Mouse (Mus musculus): Measurements from ENCODE around the gene Mrpl53. TPM values are rescaled to one million over a fixed set of nuclear protein-coding genes. Genes with fewer than 3 reads are reported as not detected.

Gene Mrpl53
- polyA plus RNA-seq, 1 experiment from 2014 or later, result 121 TPM

DNA sequence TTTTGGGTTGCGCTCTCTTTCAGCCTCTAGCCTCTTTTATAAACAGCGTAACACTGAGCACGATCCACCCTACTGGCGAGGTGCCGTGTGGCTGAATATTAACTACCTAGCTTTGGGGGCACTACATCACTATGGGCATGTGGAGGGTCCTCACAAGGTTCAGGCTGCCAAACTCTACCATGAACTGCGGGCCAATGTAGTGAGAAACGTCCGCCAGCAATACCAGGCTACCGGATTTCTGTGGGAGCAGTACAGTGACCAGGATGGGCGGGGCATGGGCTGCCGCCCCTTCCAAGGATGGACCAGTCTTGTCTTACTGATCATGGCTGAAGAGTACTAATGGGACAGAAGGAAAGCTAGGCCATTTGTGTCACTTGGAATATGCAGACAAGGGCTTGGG is 9.5 kb downstream of the Mrpl53 start:
- Histone ChIP-seq H3K9ac (replicated peaks) (no peak overlapping the region), H3K4me3 (no peak overlapping the region), H3K27ac (replicated peaks) (no peak overlapping the region), H3K4me2 (replicated peaks) (no peak overlapping the region), H3K36me3 (peaks cover 25% of the 10 kb centered on the region; the same call in 1 of the 2 replicates), H3K27me3 (no peaks in the 10 kb centered on the region), H3K4me1 (peaks cover 58% of the 10 kb centered on the region), H3K9me3 (no peaks in the 10 kb centered on the region)
- no peak for ATAC-seq (replicated peaks)
- WGBS, result 85% methylated on average over 11 of the region's 11 CpGs

DNA sequence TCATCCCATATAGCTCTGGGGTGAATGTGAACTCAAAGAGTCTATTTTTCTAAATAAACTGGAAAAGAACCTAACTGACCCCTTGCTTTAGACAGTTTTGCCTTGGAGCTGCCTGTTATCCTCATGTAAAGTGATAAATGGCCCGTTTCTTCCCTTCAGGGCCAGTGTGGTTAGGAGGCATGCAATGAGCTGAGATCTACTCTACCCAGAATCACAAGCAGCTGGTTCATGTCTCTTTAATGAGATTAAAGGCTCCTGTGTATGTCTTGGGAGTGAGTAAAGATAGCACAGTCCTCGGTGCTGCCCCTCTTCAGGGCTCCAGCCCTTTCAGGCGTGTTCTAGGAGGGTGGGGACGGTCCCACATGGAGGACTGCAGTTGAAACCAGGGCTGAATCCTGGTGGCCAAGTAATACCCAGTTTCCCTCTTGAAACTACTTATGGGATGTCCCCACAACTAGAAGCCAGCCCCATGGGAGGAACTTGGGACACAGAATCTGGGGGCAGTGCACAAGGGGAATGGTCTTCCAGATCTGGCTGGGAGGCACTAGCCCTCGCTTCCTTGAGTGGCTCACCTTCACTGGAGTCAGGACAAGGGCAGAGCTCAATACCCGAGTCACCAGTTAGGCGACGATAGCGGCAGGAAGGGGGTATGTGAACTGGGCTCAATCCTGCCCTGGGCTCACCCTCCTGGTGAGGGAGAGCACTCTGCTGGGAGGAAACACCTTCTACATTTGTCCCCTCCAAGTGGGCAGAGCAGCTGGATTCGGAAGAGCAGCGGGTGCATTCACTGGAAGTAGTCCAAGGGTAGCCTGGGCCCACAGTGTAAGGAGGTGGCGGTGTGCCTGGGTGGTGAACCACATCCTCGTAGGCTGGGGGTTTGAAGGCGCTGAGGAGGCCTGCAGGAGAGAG is 10.2 kb downstream of the Mrpl53 start:
- no peak for ATAC-seq (replicated peaks)
- H3K9ac ChIP-seq (replicated peaks), result 0 out of 2 replicates have a peak overlapping the region, but pooled peaks have one; percentile 95
- peak overlapping the region; percentile 95; the same call in 1 of the 2 replicates for H3K4me2 ChIP-seq (replicated peaks)

DNA sequence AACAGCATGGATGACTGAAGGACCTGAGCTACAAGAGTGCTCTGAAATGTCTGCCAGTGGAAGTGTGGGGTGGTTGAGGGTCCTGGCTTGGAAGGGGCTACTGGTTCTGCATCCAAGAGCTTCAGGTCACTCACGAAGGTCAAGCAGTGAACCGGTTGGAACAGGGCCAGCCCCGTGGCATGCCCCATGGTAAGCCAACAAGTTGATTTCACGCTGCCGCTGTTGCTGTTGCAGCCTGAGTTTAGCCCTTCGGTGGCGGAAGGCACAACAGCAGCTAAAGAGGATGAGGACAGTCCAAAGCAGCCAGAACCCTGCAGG is 10.9 kb downstream of the Mrpl53 start:
- WGBS, result 83% methylated on average over 7 of the region's 7 CpGs
- Histone ChIP-seq H3K36me3 (peaks cover 25% of the 10 kb centered on the region; the same call in 1 of the 2 replicates), H3K9ac (replicated peaks) (peak overlapping the region; percentile 95), H3K4me2 (replicated peaks) (peak overlapping the region; percentile 95), H3K27me3 (no peaks in the 10 kb centered on the region), H3K4me3 (peak overlapping the region; percentile 86), H3K9me3 (no peaks in the 10 kb centered on the region), H3K4me1 (peaks cover 66% of the 10 kb centered on the region), H3K27ac (replicated peaks) (peak overlapping the region; percentile 95; the same call in 1 of the 2 replicates)
- no peak for ATAC-seq (replicated peaks)

More for the DNA sequence above, 10.2 kb downstream of the Mrpl53 start:
- Histone ChIP-seq H3K27me3 (no peaks in the 10 kb centered on the region), H3K27ac (replicated peaks) (no peak overlapping the region), H3K4me1 (peaks cover 65% of the 10 kb centered on the region), H3K9me3 (no peaks in the 10 kb centered on the region), H3K36me3 (peaks cover 25% of the 10 kb centered on the region; the same call in 1 of the 2 replicates), H3K4me3 (peak overlapping the region; percentile 86; the same call in 1 of the 2 replicates)
- 83% methylated on average over 14 of the region's 14 CpGs for WGBS

DNA sequence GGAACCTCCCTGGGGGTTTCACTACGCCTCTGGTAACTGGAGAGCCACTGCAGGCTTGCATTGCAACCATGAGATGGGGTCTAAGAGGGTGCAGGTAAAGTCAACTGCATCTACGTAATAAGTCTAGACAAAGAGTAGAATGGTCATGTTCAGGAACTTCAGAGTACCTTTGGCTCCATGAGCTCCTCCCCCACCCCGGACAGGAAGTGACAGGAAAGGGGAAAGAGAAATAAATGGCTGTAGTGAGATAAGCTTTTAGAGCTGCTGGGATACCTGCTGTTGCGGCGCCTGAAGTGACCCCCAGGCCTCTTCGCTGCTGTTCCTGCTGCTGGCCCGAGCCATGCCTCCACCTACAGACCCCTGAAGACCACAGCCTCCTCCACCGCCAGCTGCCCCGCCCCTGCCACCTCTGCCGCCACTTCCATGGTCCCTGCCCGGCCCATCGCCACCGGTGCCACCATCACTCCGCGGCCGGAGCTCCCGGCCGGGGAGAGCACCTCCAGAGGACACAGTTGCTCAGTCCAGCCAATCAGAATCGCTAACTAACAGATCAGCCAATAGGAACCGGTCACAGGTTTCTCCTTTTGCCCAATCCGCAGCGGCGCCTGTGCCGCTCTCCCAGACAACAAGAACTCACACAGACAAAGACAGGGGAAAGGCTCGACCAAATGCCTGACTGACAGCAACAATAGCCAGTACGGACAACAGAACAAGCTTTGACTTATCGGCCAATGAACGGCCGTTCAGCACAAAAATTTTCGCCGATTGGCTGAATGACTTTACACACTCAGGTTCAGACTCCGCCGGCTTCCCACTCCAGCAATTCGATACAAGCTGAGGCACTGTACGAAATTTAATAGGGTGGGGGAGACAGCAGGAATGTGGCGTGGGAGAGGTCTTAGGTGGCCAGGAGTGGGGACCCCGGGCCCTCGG is 12.4 kb downstream of the Mrpl53 start, which contains the start of gene Wbp1:
Gene Wbp1 (minus strand): TSS at position 630 of the 933 bp plus-strand sequence.
- WGBS, result under 1% methylated on average over 38 of the region's 38 CpGs
- H3K27me3 ChIP-seq, result no peaks in the 10 kb centered on the region
- H3K4me1 ChIP-seq, result peaks cover 63% of the 10 kb centered on the region
- peak within 1 kb of the TSS; percentile 86 for H3K4me3 ChIP-seq
- peak within 1 kb of the TSS; percentile 95 for H3K27ac ChIP-seq (replicated peaks)
- peak within 1 kb of the TSS; percentile 95 for H3K9ac ChIP-seq (replicated peaks)
- peak within 1 kb of the TSS; percentile 95 for H3K4me2 ChIP-seq (replicated peaks)
- peak; percentile 94 for ATAC-seq (replicated peaks)
- no peaks in the 10 kb centered on the region for H3K9me3 ChIP-seq
- peaks cover 25% of the 10 kb centered on the region; the same call in 1 of the 2 replicates for H3K36me3 ChIP-seq

DNA sequence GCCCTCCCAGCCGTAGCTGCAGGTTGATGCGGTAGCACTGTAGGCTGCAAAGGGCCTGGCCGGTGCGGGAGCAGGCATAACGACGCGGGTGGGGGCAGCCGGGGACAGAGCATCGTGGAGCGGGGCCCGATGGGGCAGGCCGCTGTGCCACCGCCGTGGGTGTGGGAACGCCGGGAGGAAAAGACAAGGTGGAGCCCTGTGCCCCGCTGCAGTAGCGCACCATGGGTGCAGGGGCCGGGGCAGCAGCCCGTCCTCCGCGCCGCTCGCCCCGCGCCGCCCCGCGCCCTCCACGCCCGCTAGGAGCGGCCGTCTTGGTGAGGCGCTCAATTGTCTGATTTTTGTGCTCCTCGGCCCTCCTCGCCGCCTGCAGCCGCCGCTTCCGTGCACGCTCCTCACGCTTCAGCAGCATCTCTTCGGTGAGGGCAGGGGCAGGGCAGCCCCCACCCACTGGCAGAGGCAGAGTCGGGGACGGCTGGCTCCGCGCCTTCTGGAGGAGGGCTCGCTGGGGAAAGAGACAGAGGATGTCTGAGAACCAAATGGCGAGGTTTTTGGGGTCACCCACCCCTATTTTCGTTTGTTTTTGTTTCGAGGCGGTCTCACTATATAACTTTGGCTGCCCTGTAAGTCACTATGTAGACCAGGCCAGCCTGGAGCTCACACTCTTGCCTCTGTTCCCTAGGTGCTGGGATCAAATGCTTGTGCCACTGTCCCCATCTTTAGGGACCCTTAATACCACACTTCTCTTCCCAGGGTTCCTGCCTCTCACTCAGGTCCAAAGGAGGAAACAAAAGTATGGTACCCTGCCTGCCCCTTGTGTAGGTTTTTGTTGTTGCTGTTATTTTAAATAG is 13.2 kb downstream of the Mrpl53 start:
- peak overlapping the region; percentile 86 for H3K4me3 ChIP-seq
- peaks cover 54% of the 10 kb centered on the region for H3K4me1 ChIP-seq
- peak overlapping the region; percentile 95 for H3K27ac ChIP-seq (replicated peaks)
- WGBS, result under 1% methylated on average over 47 of the region's 52 CpGs
- no peak; the same call in 1 of the 2 replicates for ATAC-seq (replicated peaks)
- no peaks in the 10 kb centered on the region for H3K9me3 ChIP-seq
- H3K36me3 ChIP-seq, result peaks cover 23% of the 10 kb centered on the region; the same call in 1 of the 2 replicates
- H3K4me2 ChIP-seq (replicated peaks), result peak overlapping the region; percentile 95
- no peaks in the 10 kb centered on the region for H3K27me3 ChIP-seq
- peak overlapping the region; percentile 69 for H3K9ac ChIP-seq (replicated peaks)

DNA sequence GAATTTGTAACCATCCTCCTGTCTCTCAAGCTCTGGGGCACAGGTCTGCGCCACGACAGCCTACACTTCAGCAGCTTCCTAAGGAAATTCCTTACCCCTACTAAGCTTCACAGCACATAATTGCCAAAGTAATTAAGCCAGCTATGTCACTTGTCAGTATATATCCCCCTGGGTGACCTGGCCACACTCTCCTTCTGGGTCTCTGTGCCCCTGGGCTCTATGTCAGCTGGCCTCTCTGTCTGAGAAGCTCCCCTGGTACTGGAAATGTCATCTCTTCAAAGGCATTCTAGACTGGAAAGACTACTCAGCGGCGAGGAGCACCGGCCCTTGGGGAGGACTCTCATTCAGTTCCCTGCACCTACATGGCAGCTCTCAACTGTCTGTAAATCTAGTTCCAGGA is 14.1 kb downstream of the Mrpl53 start:
- no peaks in the 10 kb centered on the region for H3K27me3 ChIP-seq
- peaks cover 15% of the 10 kb centered on the region; the same call in 1 of the 2 replicates for H3K36me3 ChIP-seq
- H3K27ac ChIP-seq (replicated peaks), result peak overlapping the region; percentile 95; the same call in 1 of the 2 replicates
- H3K9ac ChIP-seq (replicated peaks), result 0 out of 2 replicates have a peak overlapping the region, but pooled peaks have one; percentile 69
- no peak for ATAC-seq (replicated peaks)
- H3K4me3 ChIP-seq, result no peak overlapping the region
- H3K4me1 ChIP-seq, result peaks cover 53% of the 10 kb centered on the region
- peak overlapping the region; percentile 95; the same call in 1 of the 2 replicates for H3K4me2 ChIP-seq (replicated peaks)
- 83% methylated on average over 5 of the region's 5 CpGs for WGBS
- no peaks in the 10 kb centered on the region for H3K9me3 ChIP-seq

DNA sequence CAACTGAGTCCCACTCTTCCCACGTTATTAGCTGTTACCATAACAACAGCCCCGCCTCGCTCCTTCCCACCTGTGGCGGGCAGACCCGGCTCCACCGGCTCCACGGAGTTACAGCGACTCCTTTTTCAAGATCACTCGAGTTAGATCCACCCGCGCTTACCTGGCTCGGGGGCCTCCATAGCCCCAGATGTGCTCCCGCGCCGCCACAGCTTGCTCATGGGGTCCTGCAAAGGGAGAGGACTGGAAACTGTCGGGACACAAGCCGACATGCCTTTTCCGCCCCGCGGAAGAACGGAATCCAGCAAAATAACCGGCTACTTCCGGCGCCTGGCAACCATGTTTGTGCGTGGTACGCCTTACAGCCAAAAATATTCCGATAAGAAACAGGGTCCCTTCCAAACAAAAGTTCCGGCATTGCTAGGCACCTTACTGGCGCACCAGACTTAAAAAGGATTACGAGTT is 16.0 kb downstream of the Mrpl53 start:
- peak overlapping the region; percentile 70 for H3K9ac ChIP-seq (replicated peaks)
- peaks cover 41% of the 10 kb centered on the region for H3K4me1 ChIP-seq
- WGBS, result 0% methylated on average over 30 of the region's 30 CpGs
- peak overlapping the region; percentile 91 for H3K4me3 ChIP-seq
- peak overlapping the region; percentile 71 for H3K27ac ChIP-seq (replicated peaks)
- ATAC-seq (replicated peaks), result peak; percentile 5
- peak overlapping the region; percentile 92 for H3K4me2 ChIP-seq (replicated peaks)
- no peaks in the 10 kb centered on the region for H3K27me3 ChIP-seq
- no peaks in the 10 kb centered on the region for H3K9me3 ChIP-seq
- H3K36me3 ChIP-seq, result no peaks in the 10 kb centered on the region

DNA sequence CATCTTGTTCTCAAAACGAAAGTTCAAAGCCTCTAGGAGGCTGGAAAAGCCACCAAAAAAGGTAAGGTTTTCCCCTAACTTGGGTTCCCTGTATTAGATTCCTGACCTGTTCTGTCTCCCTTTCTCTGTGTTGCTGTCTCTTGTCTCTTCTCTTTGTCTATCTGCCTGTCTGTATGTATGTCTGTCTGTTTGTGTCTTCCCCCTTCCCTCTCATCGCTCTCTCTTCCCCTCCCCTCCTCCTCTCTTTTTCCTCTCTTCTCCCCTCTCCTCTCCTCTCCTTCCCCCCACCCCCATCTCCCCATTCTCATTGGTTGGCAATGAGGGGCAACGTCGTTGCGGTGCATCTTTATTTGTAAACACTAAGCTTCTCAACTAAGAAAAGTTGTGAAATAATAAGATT is 16.5 kb downstream of the Mrpl53 start, which contains the start of gene Ino80b:
Gene Ino80b (minus strand): TSS at position 101 of the 400 bp plus-strand sequence.
- no peaks in the 10 kb centered on the region for H3K9me3 ChIP-seq
- peak within 1 kb of the TSS; percentile 71 for H3K27ac ChIP-seq (replicated peaks)
- H3K9ac ChIP-seq (replicated peaks), result peak within 1 kb of the TSS; percentile 70
- peak within 1 kb of the TSS; percentile 91 for H3K4me3 ChIP-seq
- H3K4me1 ChIP-seq, result peaks cover 37% of the 10 kb centered on the region
- 13% methylated on average over 5 of the region's 5 CpGs for WGBS
- no peaks in the 10 kb centered on the region for H3K36me3 ChIP-seq
- no peaks in the 10 kb centered on the region for H3K27me3 ChIP-seq
- ATAC-seq (replicated peaks), result no peak
- peak within 1 kb of the TSS; percentile 92 for H3K4me2 ChIP-seq (replicated peaks)

DNA sequence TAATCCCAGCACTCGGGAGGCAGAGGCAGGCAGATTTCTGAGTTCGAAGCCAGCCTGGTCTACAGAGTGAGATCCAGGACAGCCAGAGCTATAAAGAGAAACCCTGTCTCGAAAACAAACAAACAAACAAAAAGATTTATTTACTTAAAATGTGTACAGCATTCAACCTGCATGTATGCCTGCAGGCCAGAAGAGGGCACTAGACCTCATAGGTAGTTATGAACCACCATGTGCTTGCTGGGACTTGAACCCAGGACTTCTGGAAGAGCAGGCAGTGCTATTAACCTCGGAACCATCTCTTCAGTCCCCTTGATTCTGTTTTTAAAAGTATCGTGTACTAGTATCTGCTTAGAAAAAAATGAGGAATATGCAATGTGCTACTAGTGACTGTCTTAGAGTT is 18.6 kb downstream of the Mrpl53 start:
- no peak overlapping the region for H3K27ac ChIP-seq (replicated peaks)
- 95% methylated on average over 5 of the region's 5 CpGs for WGBS
- H3K9ac ChIP-seq (replicated peaks), result no peak overlapping the region
- peaks cover 28% of the 10 kb centered on the region for H3K4me1 ChIP-seq
- H3K4me3 ChIP-seq, result no peak overlapping the region
- no peaks in the 10 kb centered on the region for H3K27me3 ChIP-seq
- no peak for ATAC-seq (replicated peaks)
- no peak overlapping the region for H3K4me2 ChIP-seq (replicated peaks)
- H3K9me3 ChIP-seq, result no peaks in the 10 kb centered on the region
- H3K36me3 ChIP-seq, result no peaks in the 10 kb centered on the region

DNA sequence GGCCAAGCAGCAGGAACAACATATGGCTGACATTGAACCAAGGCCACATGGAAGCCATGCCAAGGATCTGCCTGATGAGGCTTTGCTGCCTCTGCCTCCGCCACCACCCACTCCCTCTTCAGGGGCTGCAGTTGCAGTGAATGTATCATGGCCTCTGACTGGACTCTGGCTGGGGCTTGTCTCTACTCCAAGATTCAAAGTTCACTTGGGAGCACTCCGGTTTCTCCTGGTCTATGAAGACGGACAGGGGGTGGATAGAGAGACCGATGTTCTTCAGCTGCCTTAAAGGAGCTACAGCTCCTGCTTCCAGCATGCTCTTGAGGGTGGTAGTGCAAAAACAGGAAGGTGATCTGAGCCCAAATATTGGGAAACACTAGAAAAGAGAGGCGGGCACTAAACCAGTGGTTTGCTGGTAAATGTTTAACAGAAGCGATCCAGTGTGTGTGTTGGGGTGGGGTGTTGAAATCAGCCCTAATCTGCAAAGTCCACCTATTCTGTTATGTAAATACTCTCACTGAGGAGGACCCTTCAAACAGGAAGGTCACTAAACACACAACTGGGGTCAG is 22.7 kb downstream of the Mrpl53 start:
- Histone ChIP-seq H3K9ac (replicated peaks) (no peak overlapping the region), H3K9me3 (no peaks in the 10 kb centered on the region), H3K4me2 (replicated peaks) (no peak overlapping the region), H3K4me1 (peaks cover under 1% of the 10 kb centered on the region; the same call in 1 of the 2 replicates), H3K36me3 (no peaks in the 10 kb centered on the region), H3K27me3 (peaks cover 5% of the 10 kb centered on the region; the same call in 1 of the 2 replicates), H3K4me3 (no peak overlapping the region), H3K27ac (replicated peaks) (no peak overlapping the region)
- ATAC-seq (replicated peaks), result no peak
- WGBS, result 80% methylated on average over 6 of the region's 6 CpGs
